Mouse (Mus musculus) thymus, adult 2 months (tissue): ENCODE measurements at regions not wholly inside any gene's neighbourhood (a gene's known extent, or its start where the extent isn't known, plus 50 kb on each side); places are given as distances from the start of the nearest gene placed in this dataset.

Experiments used
- DNase-seq: peaks from one replicate; pipeline ENCODE4 v3.0.0; 2021
- H3K27ac ChIP-seq: fragments of 200-500 bp; 2 replicates; pipeline ENCODE4 v1.5.1; 2012; ENCODE audit warnings: low read length, control low read depth; ENCODE audit not compliant: control insufficient read depth, insufficient read depth
- H3K27me3 ChIP-seq: fragments of 200-500 bp; 2 replicates; pipeline ENCODE4 v1.6.1; 2012; ENCODE audit warnings: mild to moderate bottlenecking, low read length, moderate library complexity, mixed read lengths; ENCODE audit not compliant: control insufficient read depth, insufficient read depth
- H3K36me3 ChIP-seq: fragments of 200-500 bp; 2 replicates; pipeline ENCODE4 v1.6.1; 2012; ENCODE audit warnings: mild to moderate bottlenecking, low read length, moderate library complexity; ENCODE audit not compliant: control insufficient read depth, insufficient read depth
- H3K4me1 ChIP-seq: fragments of 200-500 bp; replicated peaks from 2 replicates; pipeline ENCODE4 v1.6.1; 2012; ENCODE audit warnings: low read length; ENCODE audit not compliant: control insufficient read depth, insufficient read depth
- H3K4me3 ChIP-seq: fragments of 200-500 bp; 2 replicates; pipeline ENCODE4 v1.5.1; 2012; ENCODE audit warnings: mild to moderate bottlenecking, low read length, control low read depth, moderate library complexity; ENCODE audit not compliant: control insufficient read depth, insufficient read depth
- CTCF ChIP-seq: fragments of 200-500 bp; IDR thresholded peaks from 2 replicates; pipeline ENCODE4 v1.5.1; 2012; ENCODE audit warnings: mild to moderate bottlenecking, control low read depth, low read length, moderate library complexity, borderline replicate concordance; ENCODE audit not compliant: control insufficient read depth, poor library complexity, insufficient read depth; ENCODE audit errors: extremely low read depth
- POLR2A ChIP-seq: fragments of 200-500 bp; IDR thresholded peaks from 2 replicates; pipeline ENCODE4 v1.6.1; 2012; ENCODE audit warnings: mild to moderate bottlenecking, low read length, control low read depth, moderate library complexity; ENCODE audit not compliant: control insufficient read depth, poor library complexity, insufficient read depth; ENCODE audit errors: extremely low read depth
- WGBS: fragments of 180-500 bp; shearing (Covaris S2); methylation state at CpG from one replicate; pipeline ENCODE4 v1.1.7; 2018; 5-methylcytosine and 5-hydroxymethylcytosine counted together

- WGBS = 96% methylated on average over 4 of the region's 4 CpGs
- H3K4me3 ChIP-seq = no peak overlapping the region
- H3K27ac ChIP-seq = no peak overlapping the region
- TF ChIP-seq CTCF (no peak), POLR2A (no peak)
- no peaks in the 10 kb centered on the region for H3K4me1 ChIP-seq
- no peaks in the 10 kb centered on the region for H3K27me3 ChIP-seq
- DNase-seq = no peak
- H3K36me3 ChIP-seq = no peaks in the 10 kb centered on the region
These were observed 64.2 kb upstream of the Camk1g start for GRCm38 (mm10) chr1:193434281-193434680.

GRCm38 (mm10) chr1:193433493-193434021 is 63.5 kb upstream of the Camk1g start:
- no peak for DNase-seq
- Histone ChIP-seq H3K36me3 (no peaks in the 10 kb centered on the region), H3K27me3 (no peaks in the 10 kb centered on the region), H3K4me1 (no peaks in the 10 kb centered on the region), H3K4me3 (no peak overlapping the region), H3K27ac (no peak overlapping the region)
- no peak for TF ChIP-seq POLR2A
- WGBS = 84% methylated on average over 7 of the region's 7 CpGs

GRCm38 (mm10) chr1:193430231-193430630 is 60.1 kb upstream of the Camk1g start:
- H3K27ac ChIP-seq = no peak overlapping the region
- 94% methylated on average over 8 of the region's 8 CpGs for WGBS
- H3K27me3 ChIP-seq = no peaks in the 10 kb centered on the region
- no peaks in the 10 kb centered on the region for H3K4me1 ChIP-seq
- H3K36me3 ChIP-seq = no peaks in the 10 kb centered on the region
- TF ChIP-seq CTCF = no peak
- no peak for TF ChIP-seq POLR2A
- DNase-seq = no peak
- no peak overlapping the region for H3K4me3 ChIP-seq

GRCm38 (mm10) chr1:193423653-193424075 is 53.6 kb upstream of the Camk1g start:
- TF ChIP-seq CTCF (no peak), POLR2A (no peak)
- Histone ChIP-seq H3K36me3 (no peaks in the 10 kb centered on the region), H3K4me3 (no peak overlapping the region), H3K27ac (no peak overlapping the region), H3K4me1 (no peaks in the 10 kb centered on the region), H3K27me3 (no peaks in the 10 kb centered on the region)
- WGBS = 76% methylated on average over 8 of the region's 8 CpGs
- DNase-seq = no peak

GRCm38 (mm10) chr1:193422886-193423285 is 52.8 kb upstream of the Camk1g start:
- Histone ChIP-seq H3K36me3 (no peaks in the 10 kb centered on the region), H3K27me3 (no peaks in the 10 kb centered on the region), H3K4me1 (no peaks in the 10 kb centered on the region), H3K4me3 (no peak overlapping the region), H3K27ac (no peak overlapping the region)
- WGBS = 89% methylated on average over 1 of the region's 1 CpGs
- TF ChIP-seq POLR2A = no peak
- no peak for TF ChIP-seq CTCF
- no peak for DNase-seq

- Histone ChIP-seq H3K36me3 (no peaks in the 10 kb centered on the region), H3K27me3 (no peaks in the 10 kb centered on the region), H3K4me1 (no peaks in the 10 kb centered on the region), H3K4me3 (no peak overlapping the region), H3K27ac (no peak overlapping the region)
- TF ChIP-seq POLR2A = no peak
- no peak for TF ChIP-seq CTCF
- 85% methylated on average over 1 of the region's 1 CpGs for WGBS
- no peak for DNase-seq
These were observed 51.7 kb upstream of the Camk1g start for GRCm38 (mm10) chr1:193421820-193422219.

GRCm38 (mm10) chr1:193421414-193421813 is 51.3 kb upstream of the Camk1g start:
- DNase-seq = no peak
- TF ChIP-seq POLR2A = no peak
- TF ChIP-seq CTCF = no peak
- H3K27me3 ChIP-seq = no peaks in the 10 kb centered on the region
- H3K36me3 ChIP-seq = no peaks in the 10 kb centered on the region
- no peak overlapping the region for H3K27ac ChIP-seq
- H3K4me1 ChIP-seq = no peaks in the 10 kb centered on the region
- no peak overlapping the region for H3K4me3 ChIP-seq
